Mouse (Mus musculus): Measurements from ENCODE around the gene Plxnb3.
"Not testable (repeated sequence)": the region's sequence is repeated elsewhere in the genome, so short reads cannot be mapped to it uniquely, and the experiment has no call there.

Plxnb3 gene

GRCm38 (mm10) chrX:73756334-73757140 is at the start of gene Plxnb3:
Gene Plxnb3 (plus strand): TSS chrX:73757090.
- no peak for DNase-seq

- peak; percentile 52 for DNase-seq
Measured at GRCm38 (mm10) chrX:73715476-73716108, 41.3 kb upstream of the Plxnb3 start.

- DNase-seq, result peak; percentile 90
Measured at GRCm38 (mm10) chrX:73716109-73716661, 40.7 kb upstream of the Plxnb3 start, which contains the start of the genes Bcap31 and Abcd1. Gene Bcap31 (minus strand): TSS chrX:73716175. Gene Abcd1 (plus strand): TSS chrX:73716597.

GRCm38 (mm10) chrX:73716709-73717545 is 40.0 kb upstream of the Plxnb3 start:
- DNase-seq, result peak; percentile 30

GRCm38 (mm10) chrX:73717667-73718066 is 39.2 kb upstream of the Plxnb3 start:
- DNase-seq, result peak; percentile 33

GRCm38 (mm10) chrX:73718271-73718670 is 38.6 kb upstream of the Plxnb3 start:
- DNase-seq, result no peak

- peak; percentile 45 for DNase-seq
Measured at GRCm38 (mm10) chrX:73718686-73719362, 38.1 kb upstream of the Plxnb3 start.

- DNase-seq, result no peak
Measured at GRCm38 (mm10) chrX:73730908-73731307, 26.0 kb upstream of the Plxnb3 start.

- no peak for DNase-seq
Measured at GRCm38 (mm10) chrX:73738155-73738554, 18.7 kb upstream of the Plxnb3 start.

- no peak for DNase-seq
Measured at GRCm38 (mm10) chrX:73739151-73739550, 17.7 kb upstream of the Plxnb3 start.

- not testable (repeated sequence) for DNase-seq
Measured at GRCm38 (mm10) chrX:73739841-73740240, 17.0 kb upstream of the Plxnb3 start.

GRCm38 (mm10) chrX:73744774-73745481 is 12.0 kb upstream of the Plxnb3 start:
- DNase-seq, result no peak

- DNase-seq, result no peak
Measured at GRCm38 (mm10) chrX:73748977-73749376, 7.9 kb upstream of the Plxnb3 start.

- DNase-seq, result peak; percentile 69
Measured at GRCm38 (mm10) chrX:73758611-73759290, 1.9 kb downstream of the Plxnb3 start.

GRCm38 (mm10) chrX:73765311-73765710 is 8.4 kb downstream of the Plxnb3 start:
- no peak for DNase-seq

- DNase-seq, result no peak
Measured at GRCm38 (mm10) chrX:73767267-73767666, 10.4 kb downstream of the Plxnb3 start.

- no peak for DNase-seq
Measured at GRCm38 (mm10) chrX:73774168-73774760, 17.4 kb downstream of the Plxnb3 start, which contains the start of gene Srpk3. Gene Srpk3 (plus strand): TSS chrX:73774405.

GRCm38 (mm10) chrX:73774802-73775483 is 18.1 kb downstream of the Plxnb3 start:
- DNase-seq, result no peak

- no peak for DNase-seq
Measured at GRCm38 (mm10) chrX:73782227-73782626, 25.3 kb downstream of the Plxnb3 start.

GRCm38 (mm10) chrX:73785666-73786065 is 28.8 kb downstream of the Plxnb3 start:
- no peak for DNase-seq
